Mouse (Mus musculus) olfactory bulb, adult 2 months (tissue): ENCODE results near the gene Kdm7a. TPM values are rescaled to one million over a fixed set of nuclear protein-coding genes. Genes with fewer than 3 reads are reported as not detected.

Experiments used
- H3K27ac ChIP-seq: fragments of 200-500 bp; 2 replicates; pipeline ENCODE4 v1.5.1; 2012; ENCODE audit warnings: low read depth, low read length; ENCODE audit not compliant: insufficient read depth
- H3K4me1 ChIP-seq: fragments of 200-500 bp; 2 replicates; pipeline ENCODE4 v1.6.1; 2012; ENCODE audit warnings: low read length; ENCODE audit not compliant: control insufficient read depth, insufficient read depth
- H3K4me3 ChIP-seq: fragments of 200-500 bp; 2 replicates; pipeline ENCODE4 v1.5.1; 2012; ENCODE audit warnings: mild to moderate bottlenecking, low read depth, low read length, moderate library complexity; ENCODE audit not compliant: insufficient read depth
- CTCF ChIP-seq: fragments of 200-500 bp; IDR thresholded peaks from 2 replicates; pipeline ENCODE4 v1.5.1; 2012; ENCODE audit warnings: low read depth, mild to moderate bottlenecking, low read length, moderate library complexity; ENCODE audit not compliant: insufficient read depth
- POLR2A ChIP-seq: fragments of 200-500 bp; IDR thresholded peaks from 2 replicates; pipeline ENCODE4 v1.6.1; 2012; ENCODE audit warnings: mild to moderate bottlenecking, low read depth, low read length, moderate library complexity; ENCODE audit not compliant: insufficient read depth
- WGBS: fragments of 180-500 bp; shearing (Covaris S2); methylation state at CpG from one replicate; pipeline ENCODE4 v1.1.7; 2018; 5-methylcytosine and 5-hydroxymethylcytosine counted together
- polyA plus RNA-seq: library from polyadenylated mRNA; stranded (reverse); fragments of >200 nt; gene quantifications from 2 replicates; pipeline ENCODE4 v1.2.4, GENCODE M21; 2012; ENCODE audit warnings: low replicate concordance; ENCODE audit not compliant: missing spikeins, insufficient read depth, insufficient read length

Gene Kdm7a
- polyA plus RNA-seq, 1 experiment: 63.2 TPM

DNA sequence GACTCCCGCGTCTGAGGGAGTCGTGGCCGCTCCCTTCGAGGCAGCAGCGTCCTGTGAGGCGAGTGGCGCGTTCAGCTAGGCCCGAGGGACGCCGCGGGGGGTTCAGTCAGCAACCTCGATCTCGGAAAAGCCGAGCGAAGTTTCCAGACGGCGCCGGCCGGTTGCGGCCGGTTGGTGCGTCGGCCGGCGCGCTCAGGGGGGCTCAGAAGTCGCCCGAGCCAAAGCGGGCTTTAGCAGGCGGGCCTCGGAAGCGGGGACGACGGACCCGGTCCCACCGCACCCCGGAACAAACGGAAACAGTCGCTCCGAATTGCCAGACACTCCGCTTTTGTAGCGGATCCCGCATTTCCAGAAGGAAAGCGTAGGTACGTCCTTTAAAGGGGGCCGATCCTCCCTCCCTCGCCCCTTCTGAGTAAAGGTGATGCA is 88.1 kb downstream of the Kdm7a start:
- no peak for TF ChIP-seq CTCF
- TF ChIP-seq POLR2A: no peak
- 9% methylated on average over 49 of the region's 49 CpGs for WGBS

DNA sequence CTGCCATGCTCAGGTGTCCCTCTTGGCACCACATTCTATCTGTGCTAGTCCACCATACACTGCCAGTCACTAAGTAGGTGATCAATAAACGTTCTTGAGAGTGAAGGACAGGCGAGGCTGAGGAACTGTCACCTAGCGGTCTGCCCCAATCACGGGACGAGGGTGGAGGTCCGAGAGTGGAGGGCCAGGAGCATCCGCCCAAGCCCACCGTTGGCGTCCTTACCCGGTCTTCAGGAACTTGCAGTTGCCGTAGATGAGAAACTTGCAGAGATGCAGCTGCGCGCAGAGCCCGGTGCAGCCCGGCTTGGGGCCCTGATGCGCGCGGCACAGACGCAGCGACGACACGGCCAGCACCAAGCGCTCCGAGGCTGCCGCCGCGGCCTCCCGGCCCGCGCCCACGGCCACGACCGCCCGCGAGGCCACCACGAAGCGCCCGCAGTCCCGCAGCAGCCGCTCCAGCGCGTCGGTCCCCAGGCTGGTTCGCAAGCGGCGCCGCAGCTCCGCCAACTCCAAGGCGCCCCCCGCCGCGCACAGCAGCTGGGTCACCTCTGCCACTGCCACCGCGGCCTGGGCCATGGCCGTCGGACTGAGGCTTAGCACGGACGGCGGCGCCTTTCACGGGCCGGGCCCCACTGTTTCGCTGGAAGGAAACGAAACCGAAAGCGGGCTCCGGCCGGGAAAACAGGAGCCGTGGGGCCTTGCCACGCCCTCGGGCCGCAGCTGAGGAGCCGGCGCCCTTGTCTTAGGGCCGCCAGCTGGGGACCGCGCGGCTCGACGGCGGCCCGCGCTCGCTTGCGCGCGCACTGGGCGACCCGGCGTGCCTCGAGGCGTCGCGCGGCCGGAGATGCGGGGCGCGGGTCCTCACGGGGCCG is 88.8 kb downstream of the Kdm7a start, which contains the start of gene Parp12:
Gene Parp12, minus strand, starts transcription at position 766 of the 872 bp plus-strand sequence.
- no peak within 1 kb of the TSS for H3K27ac ChIP-seq
- H3K4me1 ChIP-seq: peaks cover 7% of the 10 kb centered on the region
- WGBS: 2% methylated on average over 101 of the region's 101 CpGs
- TF ChIP-seq CTCF (no peak), POLR2A (no peak)
- H3K4me3 ChIP-seq: peak within 1 kb of the TSS; percentile 77

More for the DNA sequence above, 88.1 kb downstream of the Kdm7a start:
- Histone ChIP-seq H3K4me3 (peak overlapping the region; percentile 77), H3K4me1 (peaks cover 7% of the 10 kb centered on the region), H3K27ac (no peak overlapping the region)

GRCm38 (mm10) chr6:39115438-39115837 is 91.2 kb downstream of the Kdm7a start:
- Histone ChIP-seq H3K27ac (no peak overlapping the region), H3K4me3 (no peak overlapping the region), H3K4me1 (peaks cover 7% of the 10 kb centered on the region)
- TF ChIP-seq CTCF (no peak), POLR2A (no peak)
- 93% methylated on average over 1 of the region's 1 CpGs for WGBS

DNA sequence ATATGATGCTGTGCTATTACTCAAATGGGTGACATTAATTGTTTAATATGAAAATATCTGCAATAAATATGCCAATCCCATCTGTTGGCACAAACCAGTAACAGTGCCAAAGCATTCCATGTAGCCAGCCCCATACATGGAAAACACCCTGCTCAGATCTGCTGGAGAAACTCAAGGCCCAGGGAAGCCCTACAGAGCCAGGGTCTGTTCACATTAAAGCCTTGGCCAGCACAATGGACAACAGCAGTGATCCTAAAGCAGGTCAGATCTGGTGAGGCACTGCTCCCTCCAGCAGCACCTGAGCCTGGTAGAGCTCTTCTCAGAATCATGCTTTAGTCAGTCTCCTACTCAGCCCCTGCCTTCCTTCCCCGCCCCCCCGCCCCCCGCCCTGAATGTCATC is 93.4 kb downstream of the Kdm7a start:
- TF ChIP-seq CTCF (no peak), POLR2A (no peak)
- Histone ChIP-seq H3K4me3 (no peak overlapping the region), H3K27ac (no peak overlapping the region), H3K4me1 (peaks cover 7% of the 10 kb centered on the region)
- WGBS: 97% methylated on average over 3 of the region's 3 CpGs

DNA sequence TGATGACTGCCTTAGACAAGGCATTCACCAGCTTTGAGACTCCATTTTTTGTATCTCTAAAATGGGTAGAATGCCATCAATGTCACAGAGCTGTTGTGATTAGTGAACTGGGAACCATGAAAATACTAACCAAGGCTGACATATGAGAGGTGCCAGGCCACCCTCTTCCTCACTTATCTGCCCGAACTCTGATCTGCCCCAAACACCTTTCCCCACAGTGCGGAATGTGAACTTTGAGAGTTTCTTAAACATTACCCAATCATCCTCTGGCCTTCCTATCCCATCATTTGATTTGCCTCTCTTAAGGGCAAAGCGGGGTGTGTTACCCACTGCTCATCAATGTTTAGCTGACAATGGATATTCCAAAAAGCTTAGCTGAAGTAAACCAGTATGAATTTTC is 93.9 kb downstream of the Kdm7a start:
- no peak overlapping the region for H3K27ac ChIP-seq
- 98% methylated on average over 3 of the region's 3 CpGs for WGBS
- H3K4me1 ChIP-seq: peaks cover 6% of the 10 kb centered on the region
- TF ChIP-seq CTCF (no peak), POLR2A (no peak)
- H3K4me3 ChIP-seq: no peak overlapping the region

DNA sequence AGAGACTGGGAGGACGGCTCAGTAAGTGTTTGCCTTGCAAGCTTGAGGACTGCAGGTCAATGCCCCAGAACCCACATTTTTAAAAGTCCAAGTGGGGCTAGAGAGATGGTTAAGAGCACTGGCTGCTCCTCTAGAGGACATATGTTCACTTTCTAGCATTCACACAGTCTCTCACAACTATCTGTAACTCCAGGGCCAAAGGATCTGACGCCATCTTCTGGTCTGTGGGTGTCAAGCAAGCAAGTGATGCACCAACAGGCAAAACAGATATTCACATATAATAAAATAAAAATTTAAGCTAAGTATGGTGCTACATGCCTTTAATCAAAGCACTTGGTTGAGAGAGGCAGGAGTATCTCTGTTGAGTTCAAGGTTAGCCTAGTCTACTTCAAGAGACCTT is 99.8 kb downstream of the Kdm7a start:
- WGBS: 70% methylated on average over 2 of the region's 2 CpGs
- Histone ChIP-seq H3K4me1 (no peaks in the 10 kb centered on the region), H3K27ac (no peak overlapping the region), H3K4me3 (no peak overlapping the region)
- TF ChIP-seq CTCF (no peak), POLR2A (no peak)

DNA sequence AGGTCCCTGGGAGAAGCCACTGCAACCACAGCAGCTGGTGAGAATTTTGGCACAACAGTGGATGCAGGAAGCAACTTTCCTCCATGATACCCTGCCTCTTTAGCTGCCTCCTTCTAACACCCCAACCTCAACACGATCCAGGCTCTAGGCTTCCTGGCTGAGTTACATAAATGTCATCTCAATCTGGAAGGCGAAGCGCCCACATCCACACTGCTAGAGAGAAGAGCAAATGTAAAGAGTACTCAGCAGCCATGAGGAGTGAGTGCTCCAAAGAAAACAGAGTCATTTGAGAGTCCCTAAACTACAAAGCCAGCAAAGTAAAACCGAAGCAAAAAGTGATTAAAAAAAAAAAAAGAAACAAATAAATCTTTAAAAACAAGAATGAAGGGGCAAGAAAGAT is 102.0 kb downstream of the Kdm7a start:
- no peak for TF ChIP-seq CTCF
- 85% methylated on average over 4 of the region's 4 CpGs for WGBS

More for the DNA sequence above, 102.0 kb downstream of the Kdm7a start:
- Histone ChIP-seq H3K27ac (no peak overlapping the region), H3K4me1 (no peaks in the 10 kb centered on the region), H3K4me3 (no peak overlapping the region)

Other genes starting within 250 kb of the Kdm7a start
- not detected in 2 replicates for gene Parp12, start 88.4 kb downstream of the Kdm7a start, polyA plus RNA-seq
- gene Slc37a3, start 170.9 kb upstream of the Kdm7a start, polyA plus RNA-seq: not detected in 2 replicates
- not detected in 2 replicates for gene Rab19, start 174.4 kb upstream of the Kdm7a start, polyA plus RNA-seq
- not detected in 2 replicates for gene Mkrn1, start 213.7 kb upstream of the Kdm7a start, polyA plus RNA-seq